Mouse (Mus musculus): ENCODE results near the gene Nova2. TPM values are rescaled to one million over a fixed set of nuclear protein-coding genes. Genes with fewer than 3 reads are reported as not detected.

The Nova2 gene
- polyA plus RNA-seq, 1 experiment from 2014 or later: 10.0 TPM

DNA sequence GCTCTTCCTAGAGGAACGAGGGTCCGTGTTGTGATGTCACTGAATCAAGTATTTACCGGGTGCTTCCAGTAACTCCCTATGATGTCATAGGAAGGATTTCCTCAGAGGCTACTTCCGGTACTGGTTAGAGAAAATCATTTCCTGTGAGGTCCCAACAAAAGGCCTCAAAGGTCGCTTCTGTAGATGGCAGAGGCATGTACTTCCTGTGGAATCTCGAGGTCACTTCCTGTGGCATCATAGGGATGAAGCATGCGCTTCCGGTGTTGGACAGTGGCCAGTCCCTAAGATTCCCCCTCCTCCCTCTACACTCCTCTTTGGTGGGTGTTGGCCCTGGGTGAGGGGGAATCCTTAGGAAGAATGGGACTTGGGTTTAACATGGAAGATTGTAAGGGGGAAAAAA, 33.8 kb downstream of the Nova2 start:
- peaks cover 24% of the 10 kb centered on the region for H3K4me1 ChIP-seq (ENCODE audit: control insufficient read depth, insufficient read depth, low read length)
- no peak for DNase-seq (ENCODE audit: low spot score)
- ATAC-seq (ENCODE audit: insufficient read depth, low FRiP score, low TSS enrichment): no peak
- 65% methylated on average over 8 of the region's 8 CpGs for WGBS
- no peak overlapping the region for H3K9ac ChIP-seq (ENCODE audit: low read length)
- H3K27me3 ChIP-seq (ENCODE audit: control insufficient read depth, insufficient read depth, low read length): peaks cover 39% of the 10 kb centered on the region
- no peak overlapping the region for H3K4me3 ChIP-seq (ENCODE audit: low read depth, low read length)
- H3K9me3 ChIP-seq (ENCODE audit: control insufficient read depth, low read length): no peaks in the 10 kb centered on the region
- H3K36me3 ChIP-seq (ENCODE audit: control insufficient read depth, insufficient read depth, low read length): peaks cover 2% of the 10 kb centered on the region; the same call in 1 of the 2 replicates
- no peak overlapping the region for H3K27ac ChIP-seq (ENCODE audit: low read depth, low read length)
- no peak overlapping the region for H3K4me2 ChIP-seq (ENCODE audit: low read depth)

DNA sequence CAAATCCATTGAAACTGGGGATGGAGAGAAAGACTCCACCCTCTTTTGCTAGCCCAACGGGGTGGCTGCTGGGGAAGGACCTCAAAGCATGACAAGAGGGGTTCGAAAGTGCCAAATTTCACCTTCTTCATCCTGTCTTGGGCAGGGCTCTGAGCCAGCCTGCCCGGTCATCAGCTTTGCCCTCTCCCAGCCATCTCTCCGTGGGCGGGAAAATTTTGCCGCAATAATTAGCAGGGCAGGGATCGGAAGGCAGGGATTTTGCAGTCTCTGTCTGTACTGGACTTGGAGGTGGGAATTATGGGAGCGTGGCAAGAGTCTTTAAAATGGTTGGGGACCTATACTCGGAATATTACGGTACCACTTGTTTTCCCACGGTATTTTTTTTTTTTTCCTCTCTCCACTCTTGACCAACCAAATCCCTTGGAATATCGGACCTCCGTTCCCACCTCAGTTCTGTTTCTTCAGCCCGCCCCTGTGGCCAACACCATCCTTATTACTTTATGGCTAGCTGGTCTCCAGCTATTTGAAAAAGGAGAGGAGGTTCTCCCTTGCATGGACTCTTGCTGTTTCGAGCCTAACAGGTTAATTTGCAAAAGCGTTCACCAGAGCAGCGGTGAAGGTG, 36.6 kb downstream of the Nova2 start:
- H3K4me1 ChIP-seq (ENCODE audit: control insufficient read depth, insufficient read depth, low read length): peaks cover 20% of the 10 kb centered on the region
- peaks cover 32% of the 10 kb centered on the region for H3K27me3 ChIP-seq (ENCODE audit: control insufficient read depth, insufficient read depth, low read length)
- no peak for ATAC-seq (ENCODE audit: insufficient read depth, low FRiP score, low TSS enrichment)
- peak; percentile 28 for DNase-seq (ENCODE audit: low spot score)
- H3K4me2 ChIP-seq (ENCODE audit: low read depth): peak overlapping the region; percentile 42
- H3K9ac ChIP-seq (ENCODE audit: low read length): peak overlapping the region; percentile 22
- no peaks in the 10 kb centered on the region for H3K9me3 ChIP-seq (ENCODE audit: control insufficient read depth, low read length)
- H3K4me3 ChIP-seq (ENCODE audit: low read depth, low read length): peak overlapping the region; percentile 16; the same call in 1 of the 2 replicates
- peaks cover 2% of the 10 kb centered on the region; the same call in 1 of the 2 replicates for H3K36me3 ChIP-seq (ENCODE audit: control insufficient read depth, insufficient read depth, low read length)
- WGBS: 1% methylated on average over 17 of the region's 17 CpGs
- H3K27ac ChIP-seq (ENCODE audit: low read depth, low read length): no peak overlapping the region

DNA sequence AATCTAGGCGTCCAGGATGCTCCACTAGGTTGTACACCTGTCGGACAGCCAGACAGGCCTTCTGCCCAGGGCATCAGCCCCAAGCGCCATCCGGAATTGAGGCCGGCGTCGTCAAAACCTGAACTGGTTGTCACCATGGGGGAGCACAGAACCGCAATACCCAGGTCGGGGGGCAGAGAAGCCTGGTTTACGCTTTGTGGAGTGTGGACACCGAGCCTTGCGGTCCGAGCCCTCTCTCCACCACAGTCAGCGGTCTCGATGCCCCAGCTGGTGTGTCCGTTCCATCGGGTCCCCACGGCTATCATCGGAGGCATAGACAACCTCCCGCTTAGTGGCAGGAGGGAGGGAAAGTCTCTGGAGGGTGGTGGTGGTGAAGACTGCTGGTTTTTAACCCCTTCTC, 37.1 kb downstream of the Nova2 start:
- under 1% methylated on average over 20 of the region's 20 CpGs for WGBS
- Histone ChIP-seq H3K9me3 (ENCODE audit: control insufficient read depth, low read length) (no peaks in the 10 kb centered on the region), H3K4me3 (ENCODE audit: low read depth, low read length) (peak overlapping the region; percentile 16), H3K27ac (ENCODE audit: low read depth, low read length) (no peak overlapping the region), H3K4me2 (ENCODE audit: low read depth) (peak overlapping the region; percentile 42), H3K9ac (ENCODE audit: low read length) (peak overlapping the region; percentile 22), H3K36me3 (ENCODE audit: control insufficient read depth, insufficient read depth, low read length) (peaks cover 2% of the 10 kb centered on the region; the same call in 1 of the 2 replicates), H3K4me1 (ENCODE audit: control insufficient read depth, insufficient read depth, low read length) (peaks cover 18% of the 10 kb centered on the region), H3K27me3 (ENCODE audit: control insufficient read depth, insufficient read depth, low read length) (peaks cover 29% of the 10 kb centered on the region)
- DNase-seq (ENCODE audit: low spot score) (no peak), ATAC-seq (ENCODE audit: insufficient read depth, low FRiP score, low TSS enrichment) (0 out of 2 replicates have a peak, but pooled peaks have one; percentile 7)

DNA sequence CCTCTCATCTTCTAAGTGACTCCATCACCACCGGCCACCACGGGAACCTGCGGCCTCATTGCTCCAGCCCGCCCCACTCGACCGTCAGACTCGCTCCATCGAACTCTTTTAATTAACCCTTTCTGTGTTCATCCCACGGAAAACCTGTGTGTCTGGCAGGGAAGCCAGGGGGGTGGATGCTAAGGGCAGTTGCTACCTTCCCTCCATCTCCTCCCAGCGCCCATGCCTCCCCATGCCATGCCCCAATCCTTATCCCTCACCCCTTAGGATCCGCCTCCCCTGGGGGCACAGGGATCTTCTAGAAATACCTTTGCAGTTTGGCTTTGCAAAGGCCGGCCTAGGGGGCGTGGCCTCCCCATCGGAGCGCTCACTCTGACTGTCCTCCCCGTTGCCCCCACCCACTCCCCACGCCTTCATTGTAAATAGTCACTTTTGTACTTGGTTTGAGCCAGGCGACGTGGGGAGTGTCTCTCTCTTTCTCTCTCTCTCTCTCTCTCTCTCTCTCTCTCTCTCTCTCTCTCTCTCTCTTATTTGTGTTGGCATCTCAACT, 37.7 kb downstream of the Nova2 start:
- DNase-seq (ENCODE audit: low spot score) (no peak), ATAC-seq (ENCODE audit: insufficient read depth, low FRiP score, low TSS enrichment) (no peak)
- no peaks in the 10 kb centered on the region for H3K9me3 ChIP-seq (ENCODE audit: control insufficient read depth, low read length)
- H3K4me3 ChIP-seq (ENCODE audit: low read depth, low read length): no peak overlapping the region; the same call in 1 of the 2 replicates
- H3K4me2 ChIP-seq (ENCODE audit: low read depth): no peak overlapping the region; the same call in 1 of the 2 replicates
- H3K9ac ChIP-seq (ENCODE audit: low read length): no peak overlapping the region
- WGBS: 1% methylated on average over 19 of the region's 19 CpGs
- H3K27ac ChIP-seq (ENCODE audit: low read depth, low read length): no peak overlapping the region
- 0 out of 2 replicates have a peak, but pooled peaks cover 2% of the 10 kb centered on the region for H3K36me3 ChIP-seq (ENCODE audit: control insufficient read depth, insufficient read depth, low read length)
- peaks cover 17% of the 10 kb centered on the region for H3K4me1 ChIP-seq (ENCODE audit: control insufficient read depth, insufficient read depth, low read length)
- H3K27me3 ChIP-seq (ENCODE audit: control insufficient read depth, insufficient read depth, low read length): peaks cover 25% of the 10 kb centered on the region

DNA sequence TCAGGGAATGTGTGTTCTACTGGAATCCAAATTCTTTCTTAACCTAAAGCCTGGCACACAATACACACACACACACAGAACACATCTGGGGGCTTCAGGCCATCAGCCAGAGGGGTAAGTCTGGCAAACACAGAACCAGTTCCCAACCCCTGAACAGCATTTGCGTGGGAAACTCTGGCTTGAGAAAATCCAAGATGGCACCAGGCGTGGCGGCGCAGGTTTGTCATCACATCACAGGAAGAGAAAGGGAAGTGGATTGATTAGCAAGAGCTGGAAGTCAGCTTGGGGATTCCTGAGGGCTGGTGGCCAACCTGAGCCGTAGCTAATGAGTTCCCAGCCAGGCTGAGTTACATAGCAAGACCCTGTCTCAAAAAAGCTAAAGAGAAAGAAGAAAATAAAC, 39.6 kb downstream of the Nova2 start:
- Histone ChIP-seq H3K4me2 (ENCODE audit: low read depth) (no peak overlapping the region), H3K9ac (ENCODE audit: low read length) (no peak overlapping the region), H3K36me3 (ENCODE audit: control insufficient read depth, insufficient read depth, low read length) (no peaks in the 10 kb centered on the region), H3K9me3 (ENCODE audit: control insufficient read depth, low read length) (no peaks in the 10 kb centered on the region), H3K4me1 (ENCODE audit: control insufficient read depth, insufficient read depth, low read length) (peaks cover 16% of the 10 kb centered on the region), H3K27ac (ENCODE audit: low read depth, low read length) (no peak overlapping the region), H3K4me3 (ENCODE audit: low read depth, low read length) (no peak overlapping the region), H3K27me3 (ENCODE audit: control insufficient read depth, insufficient read depth, low read length) (peaks cover 23% of the 10 kb centered on the region)
- no peak for DNase-seq (ENCODE audit: low spot score)
- WGBS: 80% methylated on average over 5 of the region's 5 CpGs
- ATAC-seq (ENCODE audit: insufficient read depth, low FRiP score, low TSS enrichment): no peak

DNA sequence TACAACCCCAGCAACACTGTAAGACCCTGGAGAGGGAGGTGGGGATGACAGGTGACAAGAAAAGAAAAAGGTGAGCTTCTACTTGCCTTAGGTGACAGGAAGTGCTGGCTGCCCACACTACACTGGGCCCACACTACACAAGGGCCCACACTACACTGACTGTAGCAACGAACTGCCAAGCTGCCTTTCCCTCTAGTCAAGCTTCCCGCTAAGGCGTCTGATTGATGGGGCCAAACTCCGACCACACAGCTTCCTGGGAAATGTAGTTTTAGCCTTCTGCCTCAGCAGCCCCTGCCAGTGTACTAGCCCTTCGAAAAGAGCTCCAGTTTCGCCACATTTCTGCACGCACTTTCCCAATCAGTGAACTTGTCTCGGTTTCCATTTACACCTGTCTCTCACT, 41.9 kb downstream of the Nova2 start:
- Histone ChIP-seq H3K9ac (ENCODE audit: low read length) (no peak overlapping the region), H3K27ac (ENCODE audit: low read depth, low read length) (no peak overlapping the region)

DNA sequence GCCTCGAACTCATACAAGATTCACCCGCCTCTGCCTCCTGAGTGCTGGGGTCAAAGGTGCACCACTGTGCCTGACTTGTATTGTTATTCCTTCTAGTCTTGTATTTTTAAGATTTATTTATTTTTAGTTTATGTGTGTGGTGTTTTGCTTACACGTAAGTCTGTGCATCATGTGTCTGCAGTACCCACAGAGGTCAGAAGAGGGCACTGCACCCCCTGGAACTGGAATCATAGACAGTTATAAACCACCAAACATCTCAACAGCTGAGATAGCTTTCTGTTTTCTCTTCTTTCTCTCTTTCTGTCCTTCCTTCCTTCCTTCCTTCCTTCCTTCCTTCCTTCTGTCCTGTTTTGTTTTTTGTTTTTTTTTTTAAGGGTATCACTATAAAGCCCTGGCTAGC, 45.3 kb downstream of the Nova2 start:
- H3K4me2 ChIP-seq (ENCODE audit: low read depth): no peak overlapping the region
- no peak overlapping the region for H3K9ac ChIP-seq (ENCODE audit: low read length)
- ATAC-seq (ENCODE audit: insufficient read depth, low FRiP score, low TSS enrichment) (no peak), DNase-seq (ENCODE audit: low spot score) (no peak)
- peaks cover 6% of the 10 kb centered on the region; the same call in 1 of the 2 replicates for H3K9me3 ChIP-seq (ENCODE audit: control insufficient read depth, low read length)
- H3K36me3 ChIP-seq (ENCODE audit: control insufficient read depth, insufficient read depth, low read length): no peaks in the 10 kb centered on the region
- no peaks in the 10 kb centered on the region for H3K27me3 ChIP-seq (ENCODE audit: control insufficient read depth, insufficient read depth, low read length)
- no peaks in the 10 kb centered on the region for H3K4me1 ChIP-seq (ENCODE audit: control insufficient read depth, insufficient read depth, low read length)
- 89% methylated on average over 3 of the region's 3 CpGs for WGBS
- H3K27ac ChIP-seq (ENCODE audit: low read depth, low read length): no peak overlapping the region
- no peak overlapping the region for H3K4me3 ChIP-seq (ENCODE audit: low read depth, low read length)

More for the DNA sequence above, 41.9 kb downstream of the Nova2 start:
- Histone ChIP-seq H3K4me1 (ENCODE audit: control insufficient read depth, insufficient read depth, low read length) (peaks cover 9% of the 10 kb centered on the region), H3K4me3 (ENCODE audit: low read depth, low read length) (no peak overlapping the region), H3K9me3 (ENCODE audit: control insufficient read depth, low read length) (peaks cover 6% of the 10 kb centered on the region; the same call in 1 of the 2 replicates), H3K27me3 (ENCODE audit: control insufficient read depth, insufficient read depth, low read length) (peaks cover 17% of the 10 kb centered on the region), H3K36me3 (ENCODE audit: control insufficient read depth, insufficient read depth, low read length) (no peaks in the 10 kb centered on the region), H3K4me2 (ENCODE audit: low read depth) (no peak overlapping the region)
- DNase-seq (ENCODE audit: low spot score) (peak; percentile 50), ATAC-seq (ENCODE audit: insufficient read depth, low FRiP score, low TSS enrichment) (no peak)
- 13% methylated on average over 8 of the region's 8 CpGs for WGBS

DNA sequence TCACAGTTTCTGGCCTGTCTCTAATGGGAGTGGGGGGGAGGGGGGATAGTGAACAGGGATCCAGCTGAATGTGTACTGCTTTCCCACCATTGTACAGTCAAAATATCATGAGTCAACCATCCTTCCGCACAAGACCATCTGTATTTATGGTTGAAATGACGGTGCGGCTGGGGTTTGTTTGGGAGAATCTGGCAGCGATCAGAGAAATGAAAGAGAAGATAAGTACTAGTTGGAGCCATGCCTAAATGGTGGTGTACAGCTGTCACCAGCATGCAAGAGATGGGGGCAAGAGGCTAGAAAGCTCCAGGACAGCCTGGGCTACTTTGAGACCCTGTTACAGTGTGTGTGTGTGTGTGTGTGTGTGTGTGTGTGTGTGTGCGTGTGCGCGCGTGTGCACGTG, 52.7 kb downstream of the Nova2 start:
- H3K27ac ChIP-seq (ENCODE audit: low read depth, low read length): no peak overlapping the region
- H3K27me3 ChIP-seq (ENCODE audit: control insufficient read depth, insufficient read depth, low read length): no peaks in the 10 kb centered on the region
- DNase-seq (ENCODE audit: low spot score): no peak
- no peak overlapping the region for H3K9ac ChIP-seq (ENCODE audit: low read length)
- no peaks in the 10 kb centered on the region for H3K36me3 ChIP-seq (ENCODE audit: control insufficient read depth, insufficient read depth, low read length)
- WGBS: 91% methylated on average over 9 of the region's 9 CpGs
- no peaks in the 10 kb centered on the region for H3K4me1 ChIP-seq (ENCODE audit: control insufficient read depth, insufficient read depth, low read length)
- H3K4me2 ChIP-seq (ENCODE audit: low read depth): no peak overlapping the region
- H3K4me3 ChIP-seq (ENCODE audit: low read depth, low read length): no peak overlapping the region
- no peaks in the 10 kb centered on the region for H3K9me3 ChIP-seq (ENCODE audit: control insufficient read depth, low read length)
- ATAC-seq (ENCODE audit: insufficient read depth, low FRiP score, low TSS enrichment): no peak

DNA sequence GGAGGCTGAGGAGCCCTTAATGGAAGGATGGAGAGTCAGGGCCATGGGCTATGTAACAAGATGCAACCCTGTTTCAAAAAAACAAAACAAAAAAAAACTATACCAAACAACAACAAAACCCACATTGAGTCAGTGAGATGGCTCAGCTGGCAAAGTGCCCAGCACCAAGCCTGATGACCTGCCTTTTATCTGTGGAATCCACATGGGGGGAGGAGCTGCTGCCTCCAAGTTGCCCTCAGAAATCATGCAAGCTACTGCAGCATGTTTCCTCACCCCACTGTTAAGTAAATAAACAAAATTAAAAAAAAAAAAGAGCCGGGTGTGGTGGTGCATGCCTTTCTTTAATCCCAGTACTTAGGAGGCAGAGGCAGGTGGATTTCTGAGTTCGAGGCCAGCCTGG, 60.8 kb downstream of the Nova2 start:
- Histone ChIP-seq H3K9me3 (ENCODE audit: control insufficient read depth, low read length) (no peaks in the 10 kb centered on the region), H3K27ac (ENCODE audit: low read depth, low read length) (no peak overlapping the region), H3K9ac (ENCODE audit: low read length) (no peak overlapping the region), H3K4me2 (ENCODE audit: low read depth) (no peak overlapping the region), H3K4me1 (ENCODE audit: control insufficient read depth, insufficient read depth, low read length) (peaks cover 3% of the 10 kb centered on the region; the same call in 1 of the 2 replicates), H3K27me3 (ENCODE audit: control insufficient read depth, insufficient read depth, low read length) (no peaks in the 10 kb centered on the region), H3K36me3 (ENCODE audit: control insufficient read depth, insufficient read depth, low read length) (no peaks in the 10 kb centered on the region), H3K4me3 (ENCODE audit: low read depth, low read length) (no peak overlapping the region)
- no peak for ATAC-seq (ENCODE audit: insufficient read depth, low FRiP score, low TSS enrichment)
- DNase-seq (ENCODE audit: low spot score): no peak
- 74% methylated on average over 2 of the region's 2 CpGs for WGBS
